Mouse (Mus musculus) ES-E14 (cell line): ENCODE results near the gene Mgmt.

Experiments used
- CHD2 ChIP-seq: IDR thresholded peaks from 2 replicates; pipeline ENCODE4 v1.6.1; 2014; ENCODE audit warnings: mild to moderate bottlenecking, low read depth, low read length, inconsistent platforms
- MAFK ChIP-seq: IDR thresholded peaks from 2 replicates; pipeline ENCODE4 v1.6.1; 2014; ENCODE audit warnings: mild to moderate bottlenecking, low read depth, low read length, inconsistent platforms; ENCODE audit not compliant: insufficient read depth
- ZC3H11A ChIP-seq: IDR thresholded peaks from 2 replicates; pipeline ENCODE4 v1.6.1; 2012; ENCODE audit warnings: low read depth, mild to moderate bottlenecking, inconsistent platforms, low read length, borderline replicate concordance

GRCm38 (mm10) chr7:137054343-137054742 lies 159.9 kb downstream of the Mgmt start:
- TF ChIP-seq ZC3H11A (no peak), MAFK (no peak), CHD2 (no peak)
